Mouse (Mus musculus) olfactory bulb, adult 2 months (tissue): Measurements from ENCODE around the gene Dok5.

ENCODE experiments used
- CTCF ChIP-seq: fragments of 200-500 bp; IDR thresholded peaks from 2 replicates; pipeline ENCODE4 v1.5.1; 2012; ENCODE audit warnings: low read depth, mild to moderate bottlenecking, low read length, moderate library complexity; ENCODE audit not compliant: insufficient read depth
- POLR2A ChIP-seq: fragments of 200-500 bp; IDR thresholded peaks from 2 replicates; pipeline ENCODE4 v1.6.1; 2012; ENCODE audit warnings: mild to moderate bottlenecking, low read depth, low read length, moderate library complexity; ENCODE audit not compliant: insufficient read depth

DNA sequence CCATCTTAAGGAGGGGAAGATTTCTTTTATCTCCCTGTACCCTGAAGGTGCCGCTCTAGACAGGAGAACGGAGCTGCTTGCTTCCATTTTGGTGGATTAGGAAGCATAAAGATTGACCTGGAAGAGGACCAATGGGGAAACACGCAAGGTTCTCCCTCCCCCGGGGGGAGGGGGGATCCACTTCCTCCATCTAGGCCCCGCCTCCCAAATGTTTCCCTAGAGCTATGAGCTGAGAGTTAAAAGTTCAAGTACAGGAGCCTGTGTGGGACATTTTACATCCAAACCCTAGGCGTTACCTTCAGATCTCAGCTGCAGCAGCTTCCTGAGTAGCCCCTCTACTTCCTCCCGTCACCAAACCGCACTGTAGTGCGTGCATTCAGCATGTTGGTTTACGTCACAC, 56.5 kb downstream of the Dok5 start:
- TF ChIP-seq CTCF (no peak), POLR2A (no peak)
